Mouse (Mus musculus) heart, postnatal 36 days (tissue): ENCODE measurements around the gene AC124108.1. TPM values are rescaled to one million over a fixed set of nuclear protein-coding genes. Genes with fewer than 3 reads are reported as not detected.
"Not testable (repeated sequence)": the region's sequence is repeated elsewhere in the genome, so short reads cannot be mapped to it uniquely, and the experiment has no call there.

Source experiments
- DNase-seq, 2 experiments: peaks; one replicate each; pipeline ENCODE4 v3.0.0; 2021 to 2022
- intact Hi-C: fragments of 180-260 bp; cut with DNase I; formaldehyde crosslinking; loops from one replicate; pipeline ENCODE4 v1.15.1; 2025
- total RNA-seq, 2 experiments: library from RNA; stranded (reverse); gene quantifications; 2 replicates each; pipeline ENCODE4 v1.2.3; 2021

AC124108.1 gene
- total RNA-seq, 2 experiments from 2014 or later: not detected

GRCm38 (mm10) chr1:132162618-132163017 is 28.6 kb upstream of the AC124108.1 start:
- not testable (repeated sequence) for DNase-seq

GRCm38 (mm10) chr1:132164780-132165518 is 26.3 kb upstream of the AC124108.1 start:
- no peak for DNase-seq
- intact Hi-C loops: no loop called here

More at GRCm38 (mm10) chr1:132162618-132163017, 28.6 kb upstream of the AC124108.1 start:
- intact Hi-C loops: not testable (repeated sequence)

GRCm38 (mm10) chr1:132165859-132166258 is 25.4 kb upstream of the AC124108.1 start:
- intact Hi-C loops: no loop called here
- DNase-seq: no peak

- intact Hi-C loops: no loop called here
- DNase-seq: no peak
Observed at GRCm38 (mm10) chr1:132168115-132168767, 23.0 kb upstream of the AC124108.1 start.

GRCm38 (mm10) chr1:132170698-132171097 is 20.6 kb upstream of the AC124108.1 start:
- DNase-seq: no peak
- intact Hi-C loops: no loop called here

GRCm38 (mm10) chr1:132171619-132172018 is 19.6 kb upstream of the AC124108.1 start:
- no peak for DNase-seq
- intact Hi-C loops: no loop called here

- DNase-seq: no peak
- intact Hi-C loops: no loop called here
Observed at GRCm38 (mm10) chr1:132186303-132186702, 5.0 kb upstream of the AC124108.1 start.

GRCm38 (mm10) chr1:132188442-132189066 is 2.7 kb upstream of the AC124108.1 start:
- DNase-seq: no peak
- intact Hi-C loops: no loop called here

GRCm38 (mm10) chr1:132189231-132189630 is 2.0 kb upstream of the AC124108.1 start:
- no peak for DNase-seq
- intact Hi-C loops: no loop called here

- no peak for DNase-seq
- intact Hi-C loops: no loop called here
Observed at GRCm38 (mm10) chr1:132190040-132190513, 1.2 kb upstream of the AC124108.1 start.

GRCm38 (mm10) chr1:132190621-132191092 is 600 bp upstream of the AC124108.1 start:
- intact Hi-C loops: no loop called here

GRCm38 (mm10) chr1:132191786-132192680 is 776 bp downstream of the AC124108.1 start:
- DNase-seq: no peak
- intact Hi-C loops: no loop called here

More at GRCm38 (mm10) chr1:132190621-132191092, 600 bp upstream of the AC124108.1 start:
- no peak for DNase-seq

- intact Hi-C loops: no loop called here
- DNase-seq: no peak
Observed at GRCm38 (mm10) chr1:132193806-132194205, 2.5 kb downstream of the AC124108.1 start.

GRCm38 (mm10) chr1:132194624-132195023 is 3.4 kb downstream of the AC124108.1 start:
- intact Hi-C loops: no loop called here
- DNase-seq: no peak

GRCm38 (mm10) chr1:132195100-132195499 is 3.8 kb downstream of the AC124108.1 start:
- intact Hi-C loops: no loop called here
- no peak for DNase-seq

GRCm38 (mm10) chr1:132195681-132196080 is 4.4 kb downstream of the AC124108.1 start:
- intact Hi-C loops: no loop called here
- DNase-seq: no peak

GRCm38 (mm10) chr1:132196337-132196736 is 5.1 kb downstream of the AC124108.1 start:
- no peak for DNase-seq
- intact Hi-C loops: no loop called here

GRCm38 (mm10) chr1:132197666-132198065 is 6.4 kb downstream of the AC124108.1 start:
- intact Hi-C loops: no loop called here
- DNase-seq: no peak

- DNase-seq: no peak
Observed at GRCm38 (mm10) chr1:132198401-132199071, 7.3 kb downstream of the AC124108.1 start.

GRCm38 (mm10) chr1:132199244-132199643 is 8.0 kb downstream of the AC124108.1 start:
- intact Hi-C loops: no loop called here
- DNase-seq: no peak

More at GRCm38 (mm10) chr1:132198401-132199071, 7.3 kb downstream of the AC124108.1 start:
- intact Hi-C loops: no loop called here
